Mouse (Mus musculus) megakaryocyte, embryonic 14.5 days (primary cell): ENCODE data around the gene C130050O18Rik.

Experiments
- FLI1 ChIP-seq: IDR thresholded peaks from 2 replicates; pipeline ENCODE4 v1.6.1; 2012; ENCODE audit warnings: low read length, inconsistent platforms, mixed read lengths
- GATA1 ChIP-seq: IDR thresholded peaks from 3 replicates; pipeline ENCODE4 v1.6.1; 2012; ENCODE audit warnings: mixed read lengths, low read length, inconsistent platforms, borderline replicate concordance

GRCm38 (mm10) chr5:139388694-139389675 is 16.1 kb upstream of the C130050O18Rik start:
- TF ChIP-seq FLI1: no peak
- TF ChIP-seq GATA1: no peak
